Mouse (Mus musculus): ENCODE data around the gene Rae1.

The Rae1 gene

DNA sequence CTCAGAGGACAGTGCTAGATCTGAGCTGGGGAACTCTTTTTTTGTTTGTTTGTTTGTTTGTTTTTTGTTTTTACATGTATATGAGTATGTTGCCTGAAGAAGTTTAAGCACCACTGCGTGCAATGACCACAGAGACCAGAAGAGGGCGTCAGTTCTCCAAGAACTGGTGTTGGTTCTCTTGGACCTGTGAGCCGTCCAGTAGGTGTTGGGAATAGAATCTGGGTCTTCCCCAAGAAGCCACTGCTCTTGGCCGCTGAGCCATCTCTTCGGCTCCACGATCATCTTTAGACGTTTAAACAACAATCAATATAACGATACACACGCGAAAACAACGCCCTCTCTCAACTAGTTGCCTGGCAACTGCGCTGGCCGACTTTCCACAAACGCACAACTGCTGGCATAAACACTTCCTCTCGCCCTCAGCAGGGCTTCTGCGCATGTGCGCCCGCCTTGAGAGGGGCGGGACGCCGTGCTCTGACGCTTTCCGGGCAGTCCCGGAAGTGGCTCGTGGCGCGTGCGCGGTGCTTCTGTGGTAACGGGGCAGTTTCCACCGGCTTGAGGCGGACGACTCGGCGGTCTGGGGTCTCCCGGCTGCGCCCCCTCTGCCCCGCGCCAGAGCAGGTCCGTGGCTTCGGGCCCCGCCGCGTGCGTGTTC lies at the start of gene Rae1:
TSS of gene Rae1 (plus strand) at position 488 of the 655 bp plus-strand sequence.
- DNase-seq (ENCODE audit: low read depth in 1 of 2, low spot score in 2 of 2) = peak; percentile 94 to 99

DNA sequence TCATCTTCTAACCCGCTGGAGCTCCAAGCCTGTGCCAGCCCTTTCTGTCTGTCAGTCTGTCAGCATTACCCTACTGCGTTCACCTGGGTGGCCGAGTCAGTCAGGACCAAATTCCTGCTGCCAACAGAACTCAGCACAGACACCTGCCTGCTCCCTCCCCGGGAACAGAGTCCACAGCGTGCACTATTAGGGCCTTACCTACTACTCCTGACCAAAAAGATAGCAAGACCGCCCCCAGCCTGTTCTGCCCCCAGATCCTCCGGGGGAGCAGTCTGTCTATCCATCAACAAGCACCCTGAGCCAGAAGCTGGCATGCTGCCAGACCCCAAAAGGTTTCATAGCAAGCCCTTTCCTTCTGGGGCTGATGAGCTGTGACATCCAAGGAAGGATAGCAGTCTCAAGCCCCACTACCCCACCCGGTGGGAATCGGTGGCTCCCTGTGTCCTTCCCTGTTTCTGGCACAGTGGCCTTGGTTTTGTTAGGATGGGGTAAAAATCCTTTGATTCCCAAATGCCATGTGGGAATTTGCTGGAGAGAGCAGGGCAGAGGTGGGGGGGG lies 49.7 kb upstream of the Rae1 start:
- DNase-seq (ENCODE audit: low read depth in 1 of 2, low spot score in 2 of 2) = no peak

DNA sequence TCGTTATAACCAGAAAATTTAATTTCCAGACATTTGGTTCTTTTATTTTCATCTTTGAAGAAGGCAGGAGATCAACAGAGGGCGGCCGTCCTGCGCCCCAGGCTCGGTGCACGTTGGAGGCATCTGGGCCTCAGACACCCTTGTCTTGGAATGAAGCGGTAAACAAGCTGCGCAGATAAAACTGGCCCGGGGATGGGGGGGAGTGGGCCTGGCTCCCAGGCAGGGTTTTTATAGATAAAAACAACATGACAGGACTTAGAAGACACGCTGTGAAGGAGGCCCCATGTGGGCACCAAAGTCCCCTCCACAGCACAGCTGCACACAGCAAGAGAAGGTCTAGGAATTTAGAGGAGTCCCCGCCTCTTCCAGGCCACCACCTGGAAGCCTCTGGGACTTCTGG lies 49.2 kb upstream of the Rae1 start:
- no peak for DNase-seq (ENCODE audit: low read depth in 1 of 2, low spot score in 2 of 2)

DNA sequence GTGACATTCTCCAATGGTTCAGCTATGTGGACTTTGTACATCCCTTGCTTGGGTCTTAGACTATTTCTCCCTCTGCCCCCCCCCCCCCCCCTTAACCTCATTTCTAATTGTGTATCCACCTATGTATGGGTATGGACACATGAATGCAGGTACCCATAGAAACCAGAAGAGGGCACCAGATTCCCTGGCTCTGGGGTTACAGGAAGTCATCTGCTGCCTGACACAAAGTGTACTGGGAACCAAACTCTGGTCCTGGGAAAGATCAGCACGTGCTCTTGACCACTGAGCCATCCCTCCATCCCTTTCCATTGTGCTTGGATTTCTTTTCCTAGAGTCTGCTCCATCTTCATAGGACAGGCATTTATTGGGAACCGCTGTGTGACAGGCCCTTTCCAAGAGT lies 47.9 kb upstream of the Rae1 start:
- DNase-seq (ENCODE audit: low read depth in 1 of 2, low spot score in 2 of 2) = no peak

DNA sequence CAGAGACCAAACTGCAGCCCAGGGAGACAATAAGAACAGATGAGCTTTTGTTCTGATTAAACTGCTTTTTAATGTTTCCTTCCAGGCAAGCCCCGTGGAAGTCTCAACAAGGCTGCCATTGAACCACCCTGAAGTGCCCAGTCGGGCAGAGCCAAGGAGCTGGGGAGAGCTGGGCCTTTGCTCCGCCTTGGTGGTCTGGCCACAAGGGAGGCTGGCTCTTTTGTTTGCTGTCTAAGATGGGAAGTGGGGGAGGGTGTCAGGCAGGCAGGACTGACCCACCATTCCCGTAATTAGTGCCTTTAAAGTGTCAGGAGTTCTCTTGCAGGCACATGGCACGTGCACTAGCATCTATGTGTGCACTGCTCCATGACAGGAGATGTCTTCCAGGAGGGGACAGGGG lies 41.3 kb upstream of the Rae1 start:
- no peak for DNase-seq (ENCODE audit: low read depth in 1 of 2, low spot score in 2 of 2)

DNA sequence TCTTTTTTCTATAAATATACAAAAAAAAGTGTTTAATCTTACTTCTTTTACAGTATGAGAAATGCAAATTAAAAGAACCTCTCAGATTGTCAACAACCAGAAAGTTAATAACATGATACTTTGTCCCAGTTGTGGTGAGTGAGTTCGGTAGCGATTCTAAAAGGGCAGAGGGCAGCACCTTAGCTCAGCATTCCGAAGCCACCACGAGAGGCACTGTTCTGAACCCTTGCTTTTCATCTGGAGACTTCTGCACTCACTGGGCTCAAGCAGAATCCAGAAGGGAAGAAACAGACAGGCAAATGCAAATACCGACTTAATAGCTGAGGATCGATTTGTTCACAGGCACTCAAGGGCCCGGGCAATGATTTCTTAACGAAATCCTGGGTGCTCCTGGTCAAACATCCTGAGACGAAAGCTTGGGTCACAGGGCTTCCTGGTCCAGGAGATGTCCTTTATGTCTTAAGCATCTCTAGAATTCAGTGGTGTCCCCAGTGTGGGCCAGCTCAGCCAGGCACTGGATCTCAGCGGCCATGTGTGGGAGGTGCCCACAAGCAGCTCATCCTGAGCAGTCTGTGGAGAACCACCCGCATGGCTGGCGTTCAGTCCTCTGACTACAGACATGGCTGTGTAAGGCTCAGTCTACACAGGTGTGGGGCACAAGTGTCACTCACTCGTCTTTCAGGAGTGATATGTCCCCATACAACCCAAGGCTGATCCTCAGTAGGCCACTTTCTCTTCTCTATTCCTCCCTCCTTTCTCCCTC lies 40.7 kb upstream of the Rae1 start:
- no peak for DNase-seq (ENCODE audit: low read depth in 1 of 2, low spot score in 2 of 2)

DNA sequence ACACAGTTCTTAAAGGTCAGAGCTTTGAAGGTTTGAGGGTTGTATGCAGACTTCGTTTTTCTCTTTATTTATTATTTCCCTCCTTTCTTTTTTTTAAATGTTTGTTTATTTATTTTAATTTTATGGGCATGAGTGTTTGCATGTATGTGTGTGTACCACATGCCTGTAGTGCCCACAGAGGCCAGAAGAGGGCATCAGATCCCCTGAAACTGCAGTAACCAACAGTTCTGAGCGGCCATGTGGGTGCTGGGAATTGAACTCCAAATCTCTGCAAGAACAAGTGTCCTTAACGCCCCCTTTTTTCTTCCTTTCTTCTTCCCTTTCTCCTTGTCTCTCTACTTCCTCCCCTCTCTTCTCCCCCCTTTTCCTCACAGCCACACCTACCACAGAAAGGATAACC lies 39.6 kb upstream of the Rae1 start:
- DNase-seq (ENCODE audit: low read depth in 1 of 2, low spot score in 2 of 2) = no peak

DNA sequence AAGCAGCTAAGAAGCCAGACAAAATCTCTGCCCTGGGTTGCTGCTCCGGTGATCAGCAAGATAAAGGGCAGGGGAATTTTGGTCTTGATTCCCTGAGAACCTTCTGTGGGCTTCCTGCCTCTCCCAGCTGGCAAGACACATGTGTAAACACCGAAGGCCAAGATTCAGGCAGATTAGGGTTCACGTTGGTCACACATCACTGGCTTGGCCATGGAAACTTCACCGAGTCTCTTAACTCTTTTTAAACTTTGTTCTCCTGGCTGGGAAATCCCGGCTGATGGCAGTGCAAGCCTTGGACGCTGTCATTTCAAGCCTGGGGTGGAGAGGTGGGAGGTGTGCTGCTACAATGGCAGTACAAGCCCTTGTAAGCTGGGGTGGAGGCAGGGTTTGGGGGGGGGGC lies 38.7 kb upstream of the Rae1 start:
- DNase-seq (ENCODE audit: low read depth in 1 of 2, low spot score in 2 of 2) = no peak

DNA sequence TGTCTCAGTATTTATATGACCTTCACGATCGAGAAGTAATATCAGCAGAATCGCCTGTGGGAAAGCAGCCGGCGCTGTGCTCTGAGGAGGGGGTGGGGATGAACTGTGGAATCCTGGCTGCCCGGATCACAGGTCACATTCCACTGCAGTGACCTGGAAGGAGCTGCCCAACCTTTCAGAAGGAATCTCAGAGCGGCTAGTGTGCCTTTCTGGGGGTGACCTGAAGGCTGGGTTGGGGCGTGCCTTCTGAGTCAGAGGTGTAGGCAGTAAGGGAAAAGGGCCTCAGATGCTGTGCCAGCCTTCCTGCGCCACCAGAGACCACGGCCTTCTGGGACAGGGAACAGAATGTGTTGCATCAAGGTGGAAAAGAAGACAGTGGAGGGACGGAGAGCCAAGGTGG lies 34.7 kb upstream of the Rae1 start:
- DNase-seq (ENCODE audit: low read depth in 1 of 2, low spot score in 2 of 2) = no peak

DNA sequence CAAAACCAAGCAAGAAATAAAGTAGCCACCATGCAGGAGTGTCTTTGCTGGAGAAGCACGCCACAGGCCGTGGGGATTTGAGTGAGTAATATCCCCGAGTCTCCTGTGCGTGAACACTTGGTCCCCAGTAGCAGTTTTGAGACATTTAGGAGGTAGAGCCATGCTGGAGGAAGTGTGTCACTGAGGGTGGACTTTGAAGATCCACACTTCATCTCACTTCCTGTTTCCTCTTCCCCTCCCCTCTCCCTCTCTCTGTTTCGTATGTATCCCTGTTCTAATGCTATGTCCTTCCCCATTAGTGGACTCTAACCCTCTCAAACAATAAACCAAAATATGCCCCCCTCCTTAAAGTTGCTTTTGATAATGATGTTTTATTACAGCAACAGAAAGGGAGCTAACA lies 33.4 kb upstream of the Rae1 start:
- DNase-seq (ENCODE audit: low read depth in 1 of 2, low spot score in 2 of 2) = no peak

DNA sequence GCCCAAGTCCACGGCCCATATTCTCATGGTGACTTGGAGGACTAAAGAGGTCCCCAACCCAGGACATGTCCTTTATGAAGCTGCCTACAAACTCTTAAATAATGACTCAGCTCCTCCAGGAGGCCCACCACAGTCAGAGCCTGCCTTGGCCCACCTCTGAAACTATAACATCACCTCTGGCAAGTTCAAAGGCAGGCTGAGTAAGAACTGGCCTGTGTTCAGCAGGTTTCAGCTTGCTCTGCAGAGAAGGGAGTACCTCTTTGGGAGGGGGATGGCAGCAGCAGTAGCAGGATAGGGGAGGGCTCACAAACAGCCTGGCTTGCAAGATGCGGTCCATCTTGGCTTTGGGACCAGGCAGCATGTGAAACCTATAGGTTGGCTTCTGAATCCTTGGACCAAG lies 28.1 kb upstream of the Rae1 start:
- DNase-seq (ENCODE audit: low read depth in 1 of 2, low spot score in 2 of 2) = no peak

DNA sequence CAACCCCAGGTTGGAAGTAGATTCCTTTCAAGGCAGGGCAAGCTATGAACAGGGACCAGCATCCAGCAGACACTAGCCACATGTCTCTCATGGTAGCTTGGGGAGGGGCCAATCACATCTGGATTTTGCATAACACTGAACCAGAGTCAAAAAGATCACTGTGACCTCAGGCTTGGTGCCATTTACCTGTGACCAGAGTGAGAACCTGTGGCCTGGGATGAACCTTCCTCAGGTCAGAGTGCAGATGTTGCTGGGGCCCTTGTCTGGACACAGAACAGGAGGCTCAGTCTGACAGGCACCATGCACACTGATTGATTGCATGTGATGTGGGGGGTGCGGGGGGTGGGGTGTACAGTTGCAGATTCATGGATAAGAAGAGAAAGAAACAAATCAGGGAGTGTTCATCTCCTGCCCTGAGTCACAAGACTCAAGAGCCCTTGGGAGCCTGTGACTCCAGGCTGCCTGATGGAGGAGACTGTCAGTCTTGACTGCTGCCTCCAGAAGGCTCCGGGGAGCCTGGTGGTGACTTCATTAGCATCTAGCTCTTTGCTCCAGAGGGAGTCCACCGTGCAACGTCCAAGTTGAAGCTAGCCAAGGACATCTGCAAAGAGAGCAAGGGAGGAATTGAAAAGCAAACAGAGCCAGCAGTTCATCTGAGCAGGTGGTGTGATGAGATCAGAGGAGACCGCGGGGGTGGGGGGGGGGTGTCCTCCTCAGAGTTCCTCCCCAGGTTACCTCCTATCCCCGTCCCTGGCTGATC lies 25.9 kb upstream of the Rae1 start:
- DNase-seq (ENCODE audit: low read depth in 1 of 2, low spot score in 2 of 2) = no peak

DNA sequence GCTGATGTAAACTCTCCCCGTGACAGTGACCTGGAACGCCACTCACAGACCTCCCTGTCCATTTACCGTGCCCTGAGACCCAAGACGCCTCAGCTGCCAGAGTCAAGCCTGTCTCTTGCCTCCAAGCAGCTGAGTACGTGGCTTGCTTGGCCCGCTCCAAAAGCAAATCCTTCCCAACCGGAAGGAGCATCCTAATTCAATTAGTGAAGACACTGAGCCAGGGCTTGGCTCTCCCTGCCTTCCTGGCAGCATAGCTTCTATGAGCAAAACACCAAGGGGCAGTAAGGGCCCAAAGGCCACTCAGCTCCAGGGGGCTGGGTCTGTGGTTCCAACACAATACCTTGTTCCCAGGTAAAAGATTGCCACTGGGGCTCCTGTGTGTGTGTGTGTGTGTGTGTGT lies 25.2 kb upstream of the Rae1 start:
- DNase-seq (ENCODE audit: low read depth in 1 of 2, low spot score in 2 of 2) = no peak

DNA sequence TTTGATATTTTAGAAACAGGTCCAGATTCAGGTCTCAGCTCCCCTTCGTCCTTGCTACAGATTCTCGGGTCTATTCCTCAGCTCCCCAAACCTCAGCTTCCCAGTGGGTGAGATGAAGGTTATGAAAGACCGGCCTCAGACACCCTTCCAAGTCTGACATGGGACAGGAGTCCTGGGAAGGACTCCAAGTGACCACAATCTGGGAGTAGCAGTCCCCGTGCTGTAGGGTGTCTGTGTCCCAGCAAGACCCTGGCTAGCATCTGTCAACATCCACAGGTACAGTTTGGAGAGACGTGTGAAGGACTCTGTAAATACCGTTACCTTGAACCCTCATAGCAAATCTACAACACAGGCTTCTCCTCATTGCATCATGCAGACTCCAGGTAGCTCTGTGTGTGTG lies 24.8 kb upstream of the Rae1 start:
- DNase-seq (ENCODE audit: low read depth in 1 of 2, low spot score in 2 of 2) = no peak

DNA sequence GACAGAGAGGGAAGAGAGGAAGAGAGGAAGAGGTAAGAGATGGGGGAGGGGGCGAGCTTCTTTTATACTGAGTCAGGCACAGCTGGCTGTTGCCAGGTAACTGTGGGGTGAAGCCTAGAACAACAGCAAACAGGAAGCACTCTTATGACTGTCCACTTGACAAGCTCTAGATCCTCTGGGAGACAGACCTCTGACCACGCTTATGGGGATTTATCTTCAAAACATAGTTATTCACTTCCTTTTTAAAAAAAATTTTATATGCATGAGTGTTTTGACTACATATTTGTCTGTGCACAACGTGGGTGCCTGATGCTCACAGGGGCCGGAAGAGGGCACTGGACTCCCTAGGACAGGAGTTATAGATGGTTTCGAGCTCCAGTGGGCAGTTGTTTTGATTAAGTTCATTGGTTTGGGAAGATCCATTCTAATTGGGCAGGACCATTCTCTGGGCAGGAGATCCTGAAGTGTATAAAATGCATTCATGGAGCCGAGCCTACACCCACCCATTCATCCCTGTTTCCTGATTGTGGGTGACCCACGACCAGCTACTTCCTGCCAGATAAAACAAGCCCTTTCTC lies 23.2 kb upstream of the Rae1 start:
- no peak for DNase-seq (ENCODE audit: low read depth in 1 of 2, low spot score in 2 of 2)

DNA sequence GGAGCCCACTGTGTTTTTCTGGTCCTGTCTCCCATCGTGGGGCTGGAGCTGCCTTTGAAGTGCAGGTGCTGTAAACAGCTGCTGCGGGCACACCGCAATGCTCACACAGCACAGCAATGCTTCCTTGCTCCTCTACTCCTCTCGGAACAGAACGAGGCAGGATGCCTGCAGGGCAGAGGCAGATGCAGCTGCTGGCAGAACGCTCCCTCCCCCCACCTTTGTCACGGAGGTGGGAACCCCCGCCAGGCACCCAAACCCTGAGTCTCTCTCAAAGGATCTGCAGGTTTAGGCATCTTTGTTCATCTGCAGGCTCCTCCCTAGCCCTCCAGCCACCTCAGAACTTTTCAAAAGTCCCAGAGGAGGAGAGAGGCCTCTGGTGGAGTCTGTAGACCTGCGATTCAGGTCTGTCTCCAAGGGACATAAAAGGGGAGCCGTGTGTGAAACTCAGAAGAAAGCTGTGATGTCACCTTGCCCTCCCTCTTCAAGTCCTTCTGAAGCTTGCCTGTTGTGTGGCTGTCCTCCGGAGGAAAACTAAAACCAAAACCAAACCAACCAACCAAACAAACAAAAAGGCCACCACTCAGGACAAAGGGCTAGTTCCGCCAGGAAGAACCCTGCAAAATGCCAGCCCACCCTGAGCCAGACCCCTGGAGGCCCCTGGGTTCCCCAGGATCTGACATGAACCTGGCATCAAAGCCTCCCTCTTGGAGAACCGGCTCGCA lies 22.3 kb upstream of the Rae1 start, which contains the start of gene Spo11:
TSS of gene Spo11 (plus strand) at position 292 of the 722 bp plus-strand sequence.
- DNase-seq (ENCODE audit: low read depth in 1 of 2, low spot score in 2 of 2) = no peak

DNA sequence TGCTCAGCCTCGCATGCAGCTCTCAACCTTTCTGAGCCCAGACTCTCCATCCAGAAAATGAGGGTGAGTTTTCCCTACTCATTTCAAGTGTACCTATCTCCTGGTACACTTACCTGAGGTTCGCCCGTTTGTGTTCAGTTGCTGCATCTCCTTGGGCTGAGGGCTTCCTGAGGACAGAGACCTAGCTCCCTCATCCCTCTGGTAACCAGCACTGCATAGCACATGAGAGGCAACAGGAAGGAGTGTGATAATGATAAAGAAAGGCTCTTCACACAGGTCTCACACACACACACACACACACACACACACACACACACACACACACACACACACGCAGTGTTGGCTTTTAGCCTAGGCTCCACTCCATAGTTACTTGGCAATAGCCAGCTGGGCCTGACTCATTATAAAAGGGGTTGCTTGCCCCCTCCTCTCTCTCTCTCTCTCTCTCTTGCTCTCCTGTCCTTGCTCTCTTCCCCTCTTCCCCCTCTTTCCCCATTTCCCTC lies 21.7 kb upstream of the Rae1 start:
- DNase-seq (ENCODE audit: low read depth in 1 of 2, low spot score in 2 of 2) = no peak

DNA sequence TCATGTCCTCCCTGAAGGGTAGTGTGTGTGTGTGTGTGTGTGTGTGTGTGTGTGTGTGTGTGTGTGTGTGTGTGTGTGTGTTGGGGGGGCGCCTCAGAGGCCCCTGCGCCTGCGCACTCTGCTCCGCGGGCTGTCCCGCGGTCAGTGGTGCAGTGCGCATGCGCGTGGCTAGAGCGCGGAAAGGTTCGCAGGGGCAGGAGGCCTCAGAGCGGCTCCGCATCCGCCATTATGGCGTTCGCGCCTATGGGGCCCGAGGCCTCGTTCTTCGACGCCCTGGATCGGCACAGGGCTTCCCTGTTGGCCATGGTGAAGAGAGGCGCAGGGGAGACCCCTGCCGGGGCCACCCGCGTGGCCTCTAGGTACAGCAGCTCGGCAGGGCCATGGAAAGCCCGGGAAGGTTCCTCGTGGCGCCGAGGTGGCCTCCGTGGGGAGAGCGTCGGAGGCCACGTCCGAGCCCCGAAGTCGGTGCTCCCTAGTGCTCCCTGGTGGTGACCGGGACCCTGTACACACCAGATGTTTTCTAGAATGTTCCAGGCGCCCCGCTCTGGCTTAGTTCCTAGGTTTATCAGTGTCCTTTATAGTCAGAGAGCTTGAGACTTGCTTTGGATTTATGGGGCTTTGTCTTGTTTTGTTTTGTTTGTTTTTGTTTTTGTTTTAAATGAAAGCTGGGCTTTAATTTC lies 20.1 kb upstream of the Rae1 start:
- DNase-seq (ENCODE audit: low read depth in 1 of 2, low spot score in 2 of 2) = no peak

DNA sequence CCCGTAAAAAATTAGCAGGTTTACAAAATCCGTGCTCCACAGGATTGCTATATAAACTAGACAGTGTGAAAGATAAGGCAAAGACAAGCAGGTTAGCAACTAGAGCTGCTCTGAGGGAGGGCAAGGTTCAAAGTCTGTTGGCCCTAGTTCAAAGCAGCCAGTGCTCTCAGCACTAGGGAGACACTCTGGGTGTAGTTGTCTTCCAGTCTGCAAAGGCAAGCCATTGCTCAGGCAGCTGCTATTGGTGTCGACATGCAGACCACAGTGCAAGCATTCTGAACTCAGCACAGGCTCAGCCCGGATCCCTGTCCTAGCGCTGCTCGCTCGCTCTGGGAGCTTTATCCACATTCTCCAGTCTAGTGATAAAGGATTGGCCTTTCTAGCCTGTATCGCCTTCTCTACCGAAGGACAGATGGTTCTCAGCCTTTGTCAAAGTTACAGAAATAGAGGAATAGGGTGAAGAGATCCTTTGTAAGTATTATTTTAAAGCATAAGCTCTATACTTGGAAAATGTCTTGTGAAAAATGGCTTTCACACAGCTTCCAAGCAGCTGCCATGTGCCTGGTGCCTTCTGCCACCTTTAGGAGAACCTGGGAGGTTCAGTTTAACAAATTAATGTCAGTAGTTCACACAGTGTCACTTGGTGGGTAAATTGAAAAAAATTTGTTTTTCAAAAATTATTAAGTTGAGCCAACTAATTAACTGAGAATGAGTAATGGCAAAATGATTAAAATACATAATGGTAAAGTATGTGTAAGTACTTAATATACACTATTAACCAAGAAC lies 16.9 kb upstream of the Rae1 start:
- DNase-seq (ENCODE audit: low read depth in 1 of 2, low spot score in 2 of 2) = no peak
